Mouse (Mus musculus) MEL (cell line): Measurements from ENCODE around the gene Ephb2.
A peak's percentile ranks its signal among the peaks of the same experiment; 100 is the strongest.

Experiments
- CTCF ChIP-seq, 3 experiments: IDR thresholded peaks in 2 of 3; conservative IDR thresholded peaks in 1 of 3; 2 replicates each; pipeline ENCODE4 v1.5.1; 2011 to 2012; ENCODE audit warnings: low read length in 3 of 3, low read depth in 2 of 3, mild to moderate bottlenecking in 2 of 3, improper control_type of control experiment in 1 of 3, inconsistent platforms in 1 of 3, mixed read lengths in 1 of 3, moderate library complexity in 1 of 3; ENCODE audit not compliant: control insufficient read depth in 1 of 3, insufficient read depth in 1 of 3, poor library complexity in 1 of 3, severe bottlenecking in 1 of 3
- HCFC1 ChIP-seq: IDR thresholded peaks from 2 replicates; pipeline ENCODE4 v1.6.1; 2012; ENCODE audit warnings: low read depth, mild to moderate bottlenecking, inconsistent platforms, low read length, improper control_type of control experiment, moderate library complexity
- KAT2A ChIP-seq: conservative IDR thresholded peaks from 2 replicates; pipeline ENCODE4 v1.6.1; 2012; ENCODE audit warnings: low read depth, low read length, improper control_type of control experiment, inconsistent platforms
- NRF1 ChIP-seq: IDR thresholded peaks from 2 replicates; pipeline ENCODE4 v1.6.1; 2014; ENCODE audit warnings: low read depth, mild to moderate bottlenecking, inconsistent platforms, low read length, improper control_type of control experiment, moderate library complexity; ENCODE audit not compliant: poor library complexity, insufficient read depth, severe bottlenecking
- POLR2A ChIP-seq, 2 experiments: IDR thresholded peaks; 2 replicates each; pipeline ENCODE4 v1.6.1; 2011 to 2012; ENCODE audit warnings: low read length in 2 of 2, mild to moderate bottlenecking in 2 of 2, control low read depth in 1 of 2, improper control_type of control experiment in 1 of 2, low read depth in 1 of 2, moderate library complexity in 1 of 2; ENCODE audit not compliant: control insufficient read depth in 1 of 2, insufficient read depth in 1 of 2, poor library complexity in 1 of 2
- SIN3A ChIP-seq: IDR thresholded peaks from 2 replicates; pipeline ENCODE4 v1.6.1; 2012; ENCODE audit warnings: low read length, improper control_type of control experiment, inconsistent platforms
- TAL1 ChIP-seq: IDR thresholded peaks from 2 replicates; pipeline ENCODE4 v1.6.1; 2012; ENCODE audit warnings: mild to moderate bottlenecking, inconsistent platforms, low read length, moderate library complexity, mixed read lengths
- TCF12 ChIP-seq: IDR thresholded peaks from 2 replicates; pipeline ENCODE4 v1.6.1; 2014; ENCODE audit warnings: low read depth, mild to moderate bottlenecking, inconsistent platforms, low read length, improper control_type of control experiment, moderate library complexity
- UBTF ChIP-seq: IDR thresholded peaks from 2 replicates; pipeline ENCODE4 v1.6.1; 2012; ENCODE audit warnings: low read depth, mild to moderate bottlenecking, inconsistent platforms, low read length, improper control_type of control experiment, moderate library complexity, borderline replicate concordance; ENCODE audit not compliant: insufficient read depth
- USF2 ChIP-seq, 2 experiments: IDR thresholded peaks; 2 replicates each; pipeline ENCODE4 v1.6.1; 2011 to 2012; ENCODE audit warnings: improper control_type of control experiment in 2 of 2, low read length in 2 of 2, borderline replicate concordance in 1 of 2, inconsistent platforms in 1 of 2, low read depth in 1 of 2, mild to moderate bottlenecking in 1 of 2; ENCODE audit not compliant: insufficient read depth in 1 of 2

- TF ChIP-seq NRF1 (peak; percentile 21; the same call in 1 of the 2 replicates), POLR2A (IDR thresholded peaks at IDR 0.05; ENCODE audit: control insufficient read depth in 1 of 2, insufficient read depth in 1 of 2, low read depth in 1 of 2, low read length in 2 of 2, poor library complexity in 1 of 2) (peak in 1 of 2 experiments; percentile 81; a peak in 2 of 4 replicates), CTCF (IDR thresholded peaks at IDR 0.05 in 2 of 3, conservative IDR thresholded peaks at IDR 0.05 in 1 of 3; ENCODE audit: control insufficient read depth in 1 of 3, insufficient read depth in 1 of 3, low read depth in 2 of 3, low read length in 3 of 3, poor library complexity in 1 of 3, severe bottlenecking in 1 of 3) (no peak), TCF12 (peak; percentile 98), HCFC1 (peak; percentile 69), USF2 (IDR thresholded peaks at IDR 0.05; ENCODE audit: borderline replicate concordance in 1 of 2, insufficient read depth in 1 of 2, low read depth in 1 of 2, low read length in 2 of 2) (no peak), TAL1 (peak; percentile 95), UBTF (no peak), SIN3A (peak; percentile 87), KAT2A (no peak)
Observed at GRCm38 (mm10) chr4:136653019-136653418, 182.8 kb downstream of the Ephb2 start.
